Mouse (Mus musculus) hindlimb bud, embryonic 11.5 days (tissue): ENCODE measurements around the gene Asz1.

Experiments
- DNase-seq: peaks from one replicate; pipeline ENCODE4 v3.0.0-alpha.2; 2012; ENCODE audit warnings: low read depth, low spot score; ENCODE audit errors: extremely low spot score

Gene Asz1

DNA sequence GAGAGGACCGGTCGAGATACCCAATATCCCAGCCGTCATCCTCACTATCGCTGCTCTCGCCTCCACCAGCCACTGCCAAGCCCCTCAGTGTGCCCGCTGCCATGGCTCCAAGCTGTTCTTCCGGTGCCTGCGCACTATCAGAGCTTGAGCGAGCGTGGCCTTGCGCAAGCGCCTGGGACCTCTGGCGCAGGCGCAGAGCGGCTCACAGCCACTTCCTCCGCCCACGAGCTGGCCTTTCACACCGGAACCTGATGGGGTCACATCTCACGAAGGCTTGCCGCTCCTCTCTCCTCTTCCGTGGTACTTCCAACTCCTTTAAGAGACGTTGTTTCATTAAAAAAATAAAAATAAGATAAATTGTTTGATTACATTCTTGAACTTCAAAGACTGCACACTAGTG, at the start of gene Asz1:
Gene Asz1, minus strand, starts transcription at position 128 of the 400 bp plus-strand sequence.
- DNase-seq = no peak

GRCm38 (mm10) chr6:18153031-18153430, 44.2 kb upstream of the Asz1 start:
- DNase-seq = no peak

DNA sequence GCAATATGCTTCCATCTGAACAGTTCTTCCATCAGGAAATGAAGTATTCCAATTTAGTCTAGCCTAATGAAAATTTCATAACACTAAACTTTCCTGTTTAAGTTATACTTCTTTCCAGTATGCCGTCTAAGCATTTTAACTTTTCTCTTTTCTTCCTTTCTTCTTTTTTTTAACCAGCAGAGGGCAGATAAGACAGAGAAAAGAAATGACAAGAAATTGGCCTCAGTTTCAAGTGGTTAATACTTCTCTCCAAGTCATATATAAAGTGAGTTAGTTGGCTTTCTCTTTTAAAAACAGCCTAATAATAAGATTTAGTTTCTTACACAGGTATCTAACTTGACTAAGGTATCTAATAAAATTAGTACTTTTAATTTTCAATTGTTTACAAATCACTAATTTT, 26.4 kb upstream of the Asz1 start:
- no peak for DNase-seq

GRCm38 (mm10) chr6:18128059-18128458, 19.2 kb upstream of the Asz1 start:
- DNase-seq = no peak

- DNase-seq = no peak
Observed at GRCm38 (mm10) chr6:18127206-18127983, 18.5 kb upstream of the Asz1 start.

DNA sequence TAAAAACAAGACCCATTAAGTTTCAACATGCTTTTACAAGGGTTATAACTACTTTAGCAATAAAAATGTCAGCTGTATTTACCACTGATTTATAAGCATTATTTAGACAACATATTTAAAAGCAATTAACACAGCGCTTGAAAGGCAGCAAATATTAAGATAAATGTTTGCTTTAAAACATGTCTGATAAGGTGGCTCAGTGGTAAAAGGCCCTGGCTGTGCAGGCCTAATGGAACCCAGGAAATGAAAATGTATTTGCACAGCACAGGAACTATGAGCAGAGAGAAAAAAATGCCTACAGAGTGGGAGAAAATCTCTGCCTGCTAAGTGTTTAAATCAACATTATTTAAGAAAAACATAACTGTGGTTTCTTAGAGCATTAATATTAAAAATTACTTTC, 12.0 kb downstream of the Asz1 start:
- DNase-seq = no peak

- DNase-seq = no peak
Observed at GRCm38 (mm10) chr6:18089098-18089497, 19.8 kb downstream of the Asz1 start.

DNA sequence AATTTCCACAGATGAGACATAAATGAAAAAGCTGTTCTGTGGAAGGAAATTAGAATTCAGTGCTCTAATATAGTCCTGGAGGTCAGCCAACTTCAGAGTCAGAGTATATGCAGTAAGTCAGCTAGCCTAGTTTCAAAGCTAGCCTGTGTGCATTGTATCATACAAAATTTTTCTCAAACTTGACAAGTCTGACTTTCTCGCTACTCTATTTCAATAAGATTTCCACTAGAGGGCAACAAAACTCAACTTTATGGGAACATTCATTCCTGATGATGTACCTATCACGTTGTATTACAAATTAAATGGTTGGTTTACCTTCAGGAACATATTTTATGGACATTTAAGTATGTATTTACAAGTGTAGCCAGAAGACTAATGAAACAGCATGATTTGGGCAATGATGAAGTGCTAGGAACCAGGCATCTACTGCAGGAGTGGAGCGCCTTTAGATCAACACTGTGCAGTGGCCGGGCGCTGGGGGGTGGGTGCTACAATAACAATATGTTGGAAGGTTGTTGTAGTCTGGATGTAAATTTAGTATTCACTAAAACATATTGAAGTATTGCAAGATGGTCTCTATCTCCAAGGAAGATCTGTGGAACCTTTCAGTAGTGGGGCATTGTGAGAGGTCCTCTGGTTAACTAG, 21.6 kb downstream of the Asz1 start:
- no peak for DNase-seq

- DNase-seq = no peak
Observed at GRCm38 (mm10) chr6:18078615-18079014, 30.2 kb downstream of the Asz1 start.

- DNase-seq = no peak
Observed at GRCm38 (mm10) chr6:18076986-18077385, 31.9 kb downstream of the Asz1 start.

DNA sequence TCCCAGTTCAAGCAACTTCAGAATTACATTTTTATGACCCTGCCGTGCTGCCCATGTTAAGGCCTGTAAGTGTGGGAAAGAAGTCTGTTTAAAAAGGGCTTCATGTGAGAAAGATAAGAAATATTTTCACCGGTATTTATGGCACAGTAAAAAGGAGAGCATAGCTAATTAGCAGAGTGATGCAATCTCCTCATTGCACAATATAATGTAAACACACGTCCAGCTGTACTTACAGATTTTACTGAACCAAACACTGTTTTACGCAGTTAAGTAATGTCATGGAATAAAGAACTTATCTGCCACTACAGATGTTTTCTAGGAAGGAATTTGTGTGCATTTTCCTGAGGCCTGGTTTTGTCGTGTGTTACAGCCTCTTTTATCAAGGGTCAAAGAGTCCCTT, 32.3 kb downstream of the Asz1 start:
- no peak for DNase-seq

DNA sequence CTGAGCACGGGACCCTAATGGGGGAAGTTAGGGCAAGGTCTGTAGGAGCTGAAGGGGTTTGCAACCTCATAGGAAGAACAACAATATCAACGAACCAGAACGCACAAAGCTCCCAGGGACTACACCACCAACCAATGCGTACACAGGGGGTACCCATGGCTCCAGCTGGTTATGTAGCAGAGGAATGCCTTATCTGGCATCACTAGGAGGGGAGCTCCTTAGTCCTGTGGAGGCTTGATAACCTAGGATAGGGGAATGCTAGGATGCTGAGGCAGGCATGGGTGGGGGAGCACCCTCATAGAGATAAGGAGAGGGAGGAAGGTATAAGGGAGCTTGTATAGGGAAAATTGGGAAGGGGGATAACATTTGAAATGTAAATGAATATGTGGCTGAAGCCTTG, 51.0 kb downstream of the Asz1 start:
- no peak for DNase-seq

DNA sequence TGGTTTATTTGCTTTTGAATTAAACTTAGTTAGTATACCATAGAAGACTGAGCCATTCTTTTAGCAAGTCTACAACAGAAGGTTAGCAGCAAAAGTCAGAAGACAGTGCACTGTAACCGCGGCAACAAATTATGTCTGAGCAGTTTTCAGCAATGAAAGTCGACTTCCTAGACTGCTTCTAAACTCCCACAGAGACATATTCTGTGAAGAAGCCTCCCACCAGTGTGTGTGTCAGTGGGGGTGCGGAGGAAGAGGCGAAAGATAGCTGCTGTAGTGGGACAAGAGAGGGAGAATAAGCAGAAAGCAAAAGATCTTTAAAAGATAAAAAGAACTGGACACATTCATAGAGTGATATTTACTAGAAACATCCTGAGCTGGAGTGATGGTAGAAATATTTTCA, 57.2 kb downstream of the Asz1 start:
- DNase-seq = no peak

DNA sequence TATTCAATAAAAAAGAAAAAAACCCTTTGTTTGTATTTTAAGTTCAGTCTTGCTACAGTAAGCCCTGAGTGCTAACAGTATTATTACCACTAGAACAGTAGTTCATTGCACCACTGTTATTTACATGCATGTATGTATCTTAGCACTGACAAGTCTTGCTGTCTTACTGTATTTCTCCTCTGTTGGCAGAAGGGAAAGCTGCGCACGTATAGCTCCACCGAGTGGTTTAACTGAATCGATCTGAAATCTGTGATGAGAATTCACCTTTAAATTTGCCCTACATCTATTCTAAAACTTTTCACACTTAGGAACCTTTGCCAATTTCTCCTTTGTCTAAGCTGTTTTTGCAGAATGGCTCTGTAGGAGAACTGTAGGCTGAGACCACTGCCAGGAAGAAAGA, 64.6 kb downstream of the Asz1 start:
- no peak for DNase-seq

GRCm38 (mm10) chr6:18043172-18043571, 65.7 kb downstream of the Asz1 start:
- no peak for DNase-seq

GRCm38 (mm10) chr6:18032271-18032670, 76.6 kb downstream of the Asz1 start:
- DNase-seq = no peak

GRCm38 (mm10) chr6:18031509-18032010, 77.3 kb downstream of the Asz1 start:
- no peak for DNase-seq

- no peak for DNase-seq
Observed at GRCm38 (mm10) chr6:18030868-18031508, 77.9 kb downstream of the Asz1 start.

GRCm38 (mm10) chr6:18029746-18030656, 78.9 kb downstream of the Asz1 start, which contains the start of gene Wnt2:
Wnt2 (minus strand) TSS chr6:18030585.
- DNase-seq = no peak

- DNase-seq = no peak
Observed at GRCm38 (mm10) chr6:18024133-18024794, 84.6 kb downstream of the Asz1 start.
